Mouse (Mus musculus): ENCODE measurements around the gene Phkb.

The Phkb gene

DNA sequence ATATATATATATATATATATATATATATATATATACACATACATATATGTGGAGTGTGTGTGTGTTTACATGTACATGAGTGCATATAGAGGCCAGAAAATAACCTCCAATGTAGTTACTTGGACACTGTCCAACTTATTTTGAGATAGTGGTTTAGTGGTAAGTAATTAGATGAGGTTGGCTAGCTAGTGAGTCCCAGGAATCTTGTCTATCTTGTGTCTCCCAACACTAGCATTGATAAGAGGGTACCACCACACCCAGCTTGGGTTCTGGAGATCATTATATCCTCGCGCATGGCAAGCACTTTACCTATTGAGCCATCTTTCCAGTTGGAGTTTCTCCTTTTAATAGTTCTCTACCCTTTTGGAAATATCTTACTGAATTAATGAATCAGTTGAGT lies 56.9 kb downstream of the Phkb start:
- H3K4me1 ChIP-seq (replicated peaks; ENCODE audit: low read depth, low read length), result no peaks in the 10 kb centered on the region
- no peak overlapping the region for H3K4me3 ChIP-seq (replicated peaks; ENCODE audit: low read length)
- H3K36me3 ChIP-seq (ENCODE audit: insufficient read depth, low read length), result peaks cover 12% of the 10 kb centered on the region
- peaks cover 13% of the 10 kb centered on the region; the same call in 1 of the 2 replicates for H3K9me3 ChIP-seq (ENCODE audit: low read length)
- H3K27me3 ChIP-seq (ENCODE audit: insufficient read depth, low read length), result no peaks in the 10 kb centered on the region
- no peak for TF ChIP-seq POU5F1 (IDR thresholded peaks at IDR 0.05; ENCODE audit: borderline replicate concordance, low read length)
- TF ChIP-seq CTCF (conservative IDR thresholded peaks at IDR 0.05; ENCODE audit: low read length), result no peak
- no peak for TF ChIP-seq NANOG (IDR thresholded peaks at IDR 0.05; ENCODE audit: borderline replicate concordance, low read length)

GRCm38 (mm10) chr8:85924991-85925390 lies 84.2 kb downstream of the Phkb start:
- Histone ChIP-seq H3K27me3 (ENCODE audit: insufficient read depth, low read length) (no peaks in the 10 kb centered on the region), H3K9me3 (ENCODE audit: low read length) (no peaks in the 10 kb centered on the region), H3K36me3 (ENCODE audit: insufficient read depth, low read length) (no peaks in the 10 kb centered on the region), H3K4me1 (replicated peaks; ENCODE audit: low read depth, low read length) (no peaks in the 10 kb centered on the region), H3K4me3 (replicated peaks; ENCODE audit: low read length) (no peak overlapping the region)
- TF ChIP-seq CTCF (conservative IDR thresholded peaks at IDR 0.05; ENCODE audit: low read length) (no peak), NANOG (IDR thresholded peaks at IDR 0.05; ENCODE audit: borderline replicate concordance, low read length) (peak; percentile 17; the same call in 1 of the 2 replicates)

- H3K27me3 ChIP-seq (ENCODE audit: insufficient read depth, low read length), result no peaks in the 10 kb centered on the region
- no peaks in the 10 kb centered on the region for H3K9me3 ChIP-seq (ENCODE audit: low read length)
- no peaks in the 10 kb centered on the region for H3K4me1 ChIP-seq (replicated peaks; ENCODE audit: low read depth, low read length)
- no peaks in the 10 kb centered on the region for H3K36me3 ChIP-seq (ENCODE audit: insufficient read depth, low read length)
- TF ChIP-seq CTCF (conservative IDR thresholded peaks at IDR 0.05; ENCODE audit: low read length), result no peak
- TF ChIP-seq POU5F1 (IDR thresholded peaks at IDR 0.05; ENCODE audit: borderline replicate concordance, low read length), result no peak
- TF ChIP-seq NANOG (IDR thresholded peaks at IDR 0.05; ENCODE audit: borderline replicate concordance, low read length), result no peak
- H3K4me3 ChIP-seq (replicated peaks; ENCODE audit: low read length), result no peak overlapping the region
Observed at GRCm38 (mm10) chr8:85925574-85925973, 84.8 kb downstream of the Phkb start.

GRCm38 (mm10) chr8:85926107-85926506 lies 85.3 kb downstream of the Phkb start:
- no peak overlapping the region for H3K4me3 ChIP-seq (replicated peaks; ENCODE audit: low read length)
- H3K27me3 ChIP-seq (ENCODE audit: insufficient read depth, low read length), result no peaks in the 10 kb centered on the region
- no peaks in the 10 kb centered on the region for H3K9me3 ChIP-seq (ENCODE audit: low read length)
- H3K36me3 ChIP-seq (ENCODE audit: insufficient read depth, low read length), result no peaks in the 10 kb centered on the region
- no peak for TF ChIP-seq NANOG (IDR thresholded peaks at IDR 0.05; ENCODE audit: borderline replicate concordance, low read length)
- no peak for TF ChIP-seq POU5F1 (IDR thresholded peaks at IDR 0.05; ENCODE audit: borderline replicate concordance, low read length)
- TF ChIP-seq CTCF (conservative IDR thresholded peaks at IDR 0.05; ENCODE audit: low read length), result no peak
- H3K4me1 ChIP-seq (replicated peaks; ENCODE audit: low read depth, low read length), result no peaks in the 10 kb centered on the region

GRCm38 (mm10) chr8:85936148-85936547 lies 95.4 kb downstream of the Phkb start:
- H3K27me3 ChIP-seq (ENCODE audit: insufficient read depth, low read length), result no peaks in the 10 kb centered on the region
- peaks cover 13% of the 10 kb centered on the region; the same call in 1 of the 2 replicates for H3K36me3 ChIP-seq (ENCODE audit: insufficient read depth, low read length)
- TF ChIP-seq CTCF (conservative IDR thresholded peaks at IDR 0.05; ENCODE audit: low read length) (no peak), POU5F1 (IDR thresholded peaks at IDR 0.05; ENCODE audit: borderline replicate concordance, low read length) (no peak), NANOG (IDR thresholded peaks at IDR 0.05; ENCODE audit: borderline replicate concordance, low read length) (no peak)
- H3K4me3 ChIP-seq (replicated peaks; ENCODE audit: low read length), result no peak overlapping the region
- H3K9me3 ChIP-seq (ENCODE audit: low read length), result no peaks in the 10 kb centered on the region
- 0 out of 2 replicates have a peak, but pooled peaks cover 5% of the 10 kb centered on the region for H3K4me1 ChIP-seq (replicated peaks; ENCODE audit: low read depth, low read length)

DNA sequence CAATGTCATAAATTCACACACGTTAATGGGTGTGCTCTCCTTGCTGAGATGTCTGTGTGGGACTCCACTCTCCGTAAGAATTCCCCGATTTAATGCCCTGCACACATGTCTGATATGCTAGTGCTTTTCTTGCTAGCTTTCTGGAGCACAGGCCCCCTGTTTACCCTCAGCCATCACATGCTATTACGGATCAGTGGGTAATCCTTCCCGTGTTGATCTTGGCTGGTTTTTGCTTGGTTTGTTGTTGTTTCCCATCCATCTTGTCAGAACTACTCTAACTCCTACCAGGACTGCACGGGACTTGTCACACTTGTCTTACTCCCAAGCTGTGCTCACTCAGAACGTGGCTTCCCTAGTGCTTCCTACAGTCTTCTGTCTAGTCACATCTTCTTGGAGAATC lies 96.6 kb downstream of the Phkb start:
- H3K27me3 ChIP-seq (ENCODE audit: insufficient read depth, low read length), result no peaks in the 10 kb centered on the region
- no peak for TF ChIP-seq CTCF (conservative IDR thresholded peaks at IDR 0.05; ENCODE audit: low read length)
- no peak for TF ChIP-seq POU5F1 (IDR thresholded peaks at IDR 0.05; ENCODE audit: borderline replicate concordance, low read length)
- TF ChIP-seq NANOG (IDR thresholded peaks at IDR 0.05; ENCODE audit: borderline replicate concordance, low read length), result no peak
- H3K4me3 ChIP-seq (replicated peaks; ENCODE audit: low read length), result no peak overlapping the region

GRCm38 (mm10) chr8:85944820-85945219 lies 104.1 kb downstream of the Phkb start:
- Histone ChIP-seq H3K36me3 (ENCODE audit: insufficient read depth, low read length) (peaks cover 10% of the 10 kb centered on the region; the same call in 1 of the 2 replicates), H3K4me1 (replicated peaks; ENCODE audit: low read depth, low read length) (no peaks in the 10 kb centered on the region), H3K4me3 (replicated peaks; ENCODE audit: low read length) (no peak overlapping the region), H3K27me3 (ENCODE audit: insufficient read depth, low read length) (no peaks in the 10 kb centered on the region), H3K9me3 (ENCODE audit: low read length) (no peaks in the 10 kb centered on the region)
- TF ChIP-seq POU5F1 (IDR thresholded peaks at IDR 0.05; ENCODE audit: borderline replicate concordance, low read length) (no peak), CTCF (conservative IDR thresholded peaks at IDR 0.05; ENCODE audit: low read length) (no peak), NANOG (IDR thresholded peaks at IDR 0.05; ENCODE audit: borderline replicate concordance, low read length) (no peak)

More for the DNA sequence above, 96.6 kb downstream of the Phkb start:
- Histone ChIP-seq H3K9me3 (ENCODE audit: low read length) (no peaks in the 10 kb centered on the region), H3K4me1 (replicated peaks; ENCODE audit: low read depth, low read length) (0 out of 2 replicates have a peak, but pooled peaks cover 5% of the 10 kb centered on the region), H3K36me3 (ENCODE audit: insufficient read depth, low read length) (peaks cover 16% of the 10 kb centered on the region)

GRCm38 (mm10) chr8:85958391-85958790 lies 117.6 kb downstream of the Phkb start:
- Histone ChIP-seq H3K4me3 (replicated peaks; ENCODE audit: low read length) (no peak overlapping the region), H3K4me1 (replicated peaks; ENCODE audit: low read depth, low read length) (no peaks in the 10 kb centered on the region), H3K27me3 (ENCODE audit: insufficient read depth, low read length) (no peaks in the 10 kb centered on the region), H3K36me3 (ENCODE audit: insufficient read depth, low read length) (no peaks in the 10 kb centered on the region), H3K9me3 (ENCODE audit: low read length) (no peaks in the 10 kb centered on the region)
- no peak for TF ChIP-seq CTCF (conservative IDR thresholded peaks at IDR 0.05; ENCODE audit: low read length)
- TF ChIP-seq POU5F1 (IDR thresholded peaks at IDR 0.05; ENCODE audit: borderline replicate concordance, low read length), result no peak
- TF ChIP-seq NANOG (IDR thresholded peaks at IDR 0.05; ENCODE audit: borderline replicate concordance, low read length), result no peak

DNA sequence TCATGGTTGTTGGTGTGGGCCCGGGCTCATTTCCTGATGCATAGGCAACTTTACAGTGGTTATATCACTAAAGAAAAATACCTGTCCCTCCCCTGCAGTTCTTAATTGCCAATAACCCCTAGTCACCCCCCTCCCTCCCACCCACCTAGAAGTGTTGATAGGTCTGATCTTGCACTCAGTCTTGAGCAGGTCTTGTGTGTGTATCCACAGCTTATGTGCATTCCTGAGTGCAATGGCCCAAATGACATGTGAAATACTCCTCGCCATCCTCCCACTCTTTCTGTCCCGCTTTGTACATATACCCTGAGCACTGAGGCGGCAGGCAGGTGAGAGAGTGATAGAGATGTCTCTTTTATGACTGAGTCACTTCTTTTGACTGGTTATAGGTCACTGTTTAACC lies 119.1 kb downstream of the Phkb start:
- H3K36me3 ChIP-seq (ENCODE audit: insufficient read depth, low read length), result no peaks in the 10 kb centered on the region
- no peaks in the 10 kb centered on the region for H3K4me1 ChIP-seq (replicated peaks; ENCODE audit: low read depth, low read length)
- no peaks in the 10 kb centered on the region for H3K27me3 ChIP-seq (ENCODE audit: insufficient read depth, low read length)
- no peak overlapping the region for H3K4me3 ChIP-seq (replicated peaks; ENCODE audit: low read length)
- H3K9me3 ChIP-seq (ENCODE audit: low read length), result no peaks in the 10 kb centered on the region
- TF ChIP-seq POU5F1 (IDR thresholded peaks at IDR 0.05; ENCODE audit: borderline replicate concordance, low read length), result no peak
